Mouse (Mus musculus) thymus, postnatal 14 days (tissue): ENCODE measurements around the gene Itih5.
A peak's percentile ranks its signal among the peaks of the same experiment; 100 is the strongest.

Experiments used
- DNase-seq: peaks from one replicate; pipeline ENCODE4 v3.0.0; 2021

Itih5 gene

GRCm38 (mm10) chr2:10263909-10264489 is 110.6 kb downstream of the Itih5 start:
- no peak for DNase-seq

- no peak for DNase-seq
Measured at GRCm38 (mm10) chr2:10265881-10266280, 112.5 kb downstream of the Itih5 start.

GRCm38 (mm10) chr2:10272604-10273115 is 119.3 kb downstream of the Itih5 start:
- no peak for DNase-seq

GRCm38 (mm10) chr2:10273541-10274050 is 120.2 kb downstream of the Itih5 start:
- no peak for DNase-seq

- DNase-seq: no peak
Measured at GRCm38 (mm10) chr2:10276194-10276593, 122.8 kb downstream of the Itih5 start.

- no peak for DNase-seq
Measured at GRCm38 (mm10) chr2:10283686-10284085, 130.3 kb downstream of the Itih5 start.

GRCm38 (mm10) chr2:10284636-10285270 is 131.4 kb downstream of the Itih5 start:
- peak; percentile 10 for DNase-seq

GRCm38 (mm10) chr2:10285975-10286374 is 132.6 kb downstream of the Itih5 start:
- no peak for DNase-seq

GRCm38 (mm10) chr2:10288142-10288831 is 134.9 kb downstream of the Itih5 start:
- peak; percentile 67 for DNase-seq

- DNase-seq: no peak
Measured at GRCm38 (mm10) chr2:10288881-10289280, 135.5 kb downstream of the Itih5 start.

GRCm38 (mm10) chr2:10290115-10290514 is 136.7 kb downstream of the Itih5 start:
- DNase-seq: no peak

GRCm38 (mm10) chr2:10293556-10294206 is 140.3 kb downstream of the Itih5 start:
- no peak for DNase-seq

GRCm38 (mm10) chr2:10295908-10296307 is 142.5 kb downstream of the Itih5 start:
- no peak for DNase-seq

- DNase-seq: peak; percentile 44
Measured at GRCm38 (mm10) chr2:10300244-10300643, 146.9 kb downstream of the Itih5 start.

- DNase-seq: no peak
Measured at GRCm38 (mm10) chr2:10300771-10301170, 147.4 kb downstream of the Itih5 start.

GRCm38 (mm10) chr2:10301391-10301790 is 148.0 kb downstream of the Itih5 start:
- DNase-seq: no peak

GRCm38 (mm10) chr2:10301997-10302396 is 148.6 kb downstream of the Itih5 start:
- no peak for DNase-seq

- no peak for DNase-seq
Measured at GRCm38 (mm10) chr2:10304911-10305310, 151.5 kb downstream of the Itih5 start.
